Mouse (Mus musculus): ENCODE measurements around the gene Rcor2. TPM values are rescaled to one million over a fixed set of nuclear protein-coding genes. Genes with fewer than 3 reads are reported as not detected.

The Rcor2 gene
- polyA plus RNA-seq, 1 experiment from 2014 or later: 36.6 TPM

- peak overlapping the region; percentile 99 for H3K9ac ChIP-seq (ENCODE audit: low read length)
- H3K27ac ChIP-seq (ENCODE audit: low read depth, low read length): peak overlapping the region; percentile 100
- H3K4me3 ChIP-seq (ENCODE audit: low read depth, low read length): peak overlapping the region; percentile 94
- peaks cover 43% of the 10 kb centered on the region for H3K36me3 ChIP-seq (ENCODE audit: control insufficient read depth, insufficient read depth, low read length)
- 8% methylated on average over 9 of the region's 11 CpGs for WGBS
- H3K27me3 ChIP-seq (replicated peaks; ENCODE audit: control insufficient read depth, insufficient read depth, low read length): no peaks in the 10 kb centered on the region
- H3K9me3 ChIP-seq (replicated peaks; ENCODE audit: control insufficient read depth, low read length): no peaks in the 10 kb centered on the region
- peak overlapping the region; percentile 88 for H3K4me2 ChIP-seq (ENCODE audit: low read length)
- ATAC-seq (no peak), DNase-seq (ENCODE audit: low spot score) (peak; percentile 75)
- H3K4me1 ChIP-seq (ENCODE audit: control insufficient read depth, insufficient read depth, low read length): peaks cover 56% of the 10 kb centered on the region
Measured at GRCm38 (mm10) chr19:7269290-7270044, 2.3 kb downstream of the Rcor2 start.

- 96% methylated on average over 4 of the region's 4 CpGs for WGBS
- H3K27me3 ChIP-seq (replicated peaks; ENCODE audit: control insufficient read depth, insufficient read depth, low read length): no peaks in the 10 kb centered on the region
- H3K4me1 ChIP-seq (ENCODE audit: control insufficient read depth, insufficient read depth, low read length): peaks cover 45% of the 10 kb centered on the region
- no peak overlapping the region for H3K4me2 ChIP-seq (ENCODE audit: low read length)
- H3K9ac ChIP-seq (ENCODE audit: low read length): no peak overlapping the region
- 0 out of 2 replicates have a peak overlapping the region, but pooled peaks have one; percentile 89 for H3K27ac ChIP-seq (ENCODE audit: low read depth, low read length)
- no peaks in the 10 kb centered on the region for H3K9me3 ChIP-seq (replicated peaks; ENCODE audit: control insufficient read depth, low read length)
- peaks cover 83% of the 10 kb centered on the region for H3K36me3 ChIP-seq (ENCODE audit: control insufficient read depth, insufficient read depth, low read length)
- no peak overlapping the region for H3K4me3 ChIP-seq (ENCODE audit: low read depth, low read length)
- DNase-seq (ENCODE audit: low spot score): no peak
- ATAC-seq: no peak
Measured at GRCm38 (mm10) chr19:7273486-7273885, 6.4 kb downstream of the Rcor2 start.

GRCm38 (mm10) chr19:7274326-7274990 is 7.3 kb downstream of the Rcor2 start:
- peak; percentile 85 for DNase-seq (ENCODE audit: low spot score)
- WGBS: 73% methylated on average over 13 of the region's 13 CpGs
- Histone ChIP-seq H3K9ac (ENCODE audit: low read length) (no peak overlapping the region), H3K27ac (ENCODE audit: low read depth, low read length) (peak overlapping the region; percentile 89), H3K36me3 (ENCODE audit: control insufficient read depth, insufficient read depth, low read length) (peaks cover 92% of the 10 kb centered on the region), H3K4me3 (ENCODE audit: low read depth, low read length) (no peak overlapping the region), H3K27me3 (replicated peaks; ENCODE audit: control insufficient read depth, insufficient read depth, low read length) (no peaks in the 10 kb centered on the region), H3K9me3 (replicated peaks; ENCODE audit: control insufficient read depth, low read length) (no peaks in the 10 kb centered on the region), H3K4me1 (ENCODE audit: control insufficient read depth, insufficient read depth, low read length) (peaks cover 45% of the 10 kb centered on the region), H3K4me2 (ENCODE audit: low read length) (peak overlapping the region; percentile 21; the same call in 1 of the 2 replicates)
- ATAC-seq: peak; percentile 14; the same call in 1 of the 2 replicates

GRCm38 (mm10) chr19:7275131-7275789 is 8.1 kb downstream of the Rcor2 start:
- peaks cover 100% of the 10 kb centered on the region for H3K36me3 ChIP-seq (ENCODE audit: control insufficient read depth, insufficient read depth, low read length)
- H3K4me3 ChIP-seq (ENCODE audit: low read depth, low read length): no peak overlapping the region
- H3K4me1 ChIP-seq (ENCODE audit: control insufficient read depth, insufficient read depth, low read length): peaks cover 40% of the 10 kb centered on the region
- no peaks in the 10 kb centered on the region for H3K27me3 ChIP-seq (replicated peaks; ENCODE audit: control insufficient read depth, insufficient read depth, low read length)
- peak overlapping the region; percentile 21; the same call in 1 of the 2 replicates for H3K4me2 ChIP-seq (ENCODE audit: low read length)
- 45% methylated on average over 7 of the region's 7 CpGs for WGBS
- ATAC-seq (no peak), DNase-seq (ENCODE audit: low spot score) (peak; percentile 61)
- H3K27ac ChIP-seq (ENCODE audit: low read depth, low read length): peak overlapping the region; percentile 89
- H3K9ac ChIP-seq (ENCODE audit: low read length): peak overlapping the region; percentile 41; the same call in 1 of the 2 replicates
- H3K9me3 ChIP-seq (replicated peaks; ENCODE audit: control insufficient read depth, low read length): no peaks in the 10 kb centered on the region

- peaks cover 100% of the 10 kb centered on the region for H3K36me3 ChIP-seq (ENCODE audit: control insufficient read depth, insufficient read depth, low read length)
- no peaks in the 10 kb centered on the region for H3K9me3 ChIP-seq (replicated peaks; ENCODE audit: control insufficient read depth, low read length)
- H3K4me3 ChIP-seq (ENCODE audit: low read depth, low read length): no peak overlapping the region
- ATAC-seq (peak; percentile 30), DNase-seq (ENCODE audit: low spot score) (peak; percentile 67)
- peak overlapping the region; percentile 1; the same call in 1 of the 2 replicates for H3K4me2 ChIP-seq (ENCODE audit: low read length)
- peak overlapping the region; percentile 89 for H3K27ac ChIP-seq (ENCODE audit: low read depth, low read length)
- peak overlapping the region; percentile 41 for H3K9ac ChIP-seq (ENCODE audit: low read length)
- H3K4me1 ChIP-seq (ENCODE audit: control insufficient read depth, insufficient read depth, low read length): peaks cover 31% of the 10 kb centered on the region
- H3K27me3 ChIP-seq (replicated peaks; ENCODE audit: control insufficient read depth, insufficient read depth, low read length): no peaks in the 10 kb centered on the region
- 32% methylated on average over 7 of the region's 7 CpGs for WGBS
Measured at GRCm38 (mm10) chr19:7276053-7276659, 9.0 kb downstream of the Rcor2 start.

- ATAC-seq (no peak), DNase-seq (ENCODE audit: low spot score) (peak; percentile 24)
- Histone ChIP-seq H3K36me3 (ENCODE audit: control insufficient read depth, insufficient read depth, low read length) (peaks cover 100% of the 10 kb centered on the region), H3K27me3 (replicated peaks; ENCODE audit: control insufficient read depth, insufficient read depth, low read length) (no peaks in the 10 kb centered on the region), H3K9me3 (replicated peaks; ENCODE audit: control insufficient read depth, low read length) (no peaks in the 10 kb centered on the region), H3K9ac (ENCODE audit: low read length) (no peak overlapping the region), H3K27ac (ENCODE audit: low read depth, low read length) (peak overlapping the region; percentile 89), H3K4me1 (ENCODE audit: control insufficient read depth, insufficient read depth, low read length) (peaks cover 28% of the 10 kb centered on the region), H3K4me3 (ENCODE audit: low read depth, low read length) (no peak overlapping the region), H3K4me2 (ENCODE audit: low read length) (no peak overlapping the region)
- 58% methylated on average over 7 of the region's 7 CpGs for WGBS
Measured at GRCm38 (mm10) chr19:7276796-7277195, 9.7 kb downstream of the Rcor2 start.

- H3K9me3 ChIP-seq (replicated peaks; ENCODE audit: control insufficient read depth, low read length): no peaks in the 10 kb centered on the region
- peaks cover 100% of the 10 kb centered on the region for H3K36me3 ChIP-seq (ENCODE audit: control insufficient read depth, insufficient read depth, low read length)
- no peak overlapping the region for H3K4me2 ChIP-seq (ENCODE audit: low read length)
- H3K9ac ChIP-seq (ENCODE audit: low read length): 0 out of 2 replicates have a peak overlapping the region, but pooled peaks have one; percentile 17
- peak overlapping the region; percentile 29; the same call in 1 of the 2 replicates for H3K27ac ChIP-seq (ENCODE audit: low read depth, low read length)
- ATAC-seq (no peak), DNase-seq (ENCODE audit: low spot score) (no peak)
- 73% methylated on average over 6 of the region's 6 CpGs for WGBS
- no peaks in the 10 kb centered on the region for H3K27me3 ChIP-seq (replicated peaks; ENCODE audit: control insufficient read depth, insufficient read depth, low read length)
- peaks cover 26% of the 10 kb centered on the region for H3K4me1 ChIP-seq (ENCODE audit: control insufficient read depth, insufficient read depth, low read length)
- no peak overlapping the region for H3K4me3 ChIP-seq (ENCODE audit: low read depth, low read length)
Measured at GRCm38 (mm10) chr19:7278200-7278906, 11.2 kb downstream of the Rcor2 start.

GRCm38 (mm10) chr19:7279114-7279513 is 12.0 kb downstream of the Rcor2 start:
- Histone ChIP-seq H3K27ac (ENCODE audit: low read depth, low read length) (0 out of 2 replicates have a peak overlapping the region, but pooled peaks have one; percentile 29), H3K4me3 (ENCODE audit: low read depth, low read length) (no peak overlapping the region), H3K36me3 (ENCODE audit: control insufficient read depth, insufficient read depth, low read length) (peaks cover 100% of the 10 kb centered on the region), H3K9me3 (replicated peaks; ENCODE audit: control insufficient read depth, low read length) (no peaks in the 10 kb centered on the region), H3K27me3 (replicated peaks; ENCODE audit: control insufficient read depth, insufficient read depth, low read length) (no peaks in the 10 kb centered on the region), H3K4me2 (ENCODE audit: low read length) (no peak overlapping the region), H3K9ac (ENCODE audit: low read length) (0 out of 2 replicates have a peak overlapping the region, but pooled peaks have one; percentile 17), H3K4me1 (ENCODE audit: control insufficient read depth, insufficient read depth, low read length) (peaks cover 25% of the 10 kb centered on the region)
- peak; percentile 69 for DNase-seq (ENCODE audit: low spot score)
- 31% methylated on average over 6 of the region's 6 CpGs for WGBS
- no peak for ATAC-seq
